Mouse (Mus musculus): ENCODE data around the gene Cyb561.

The Cyb561 gene

GRCm38 (mm10) chr11:105920836-105921235 is 32.3 kb downstream of the Cyb561 start:
- DNase-seq (ENCODE audit: low spot score), result no peak

- DNase-seq (ENCODE audit: low spot score), result no peak
Observed at GRCm38 (mm10) chr11:105920098-105920785, 32.9 kb downstream of the Cyb561 start.

DNA sequence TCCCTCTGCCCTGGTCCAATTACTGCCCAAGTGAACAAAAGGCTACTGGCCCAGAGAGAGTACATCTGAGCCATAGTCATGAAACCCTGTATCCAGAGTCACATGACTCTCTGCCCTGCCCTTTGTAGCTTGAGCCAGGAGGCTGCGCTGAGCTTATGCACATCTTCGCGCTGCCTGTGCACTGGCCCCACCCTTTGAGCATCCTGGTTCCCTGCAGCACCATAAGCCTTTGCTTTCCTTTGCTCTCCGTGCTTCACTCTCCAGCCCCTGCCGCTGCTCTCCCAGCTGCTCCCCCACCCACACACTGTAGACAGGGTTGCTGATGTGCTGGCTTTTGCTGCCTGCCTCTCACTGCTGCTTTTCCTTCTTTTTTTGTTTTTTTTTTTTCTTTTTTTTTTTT is 39.6 kb downstream of the Cyb561 start:
- no peak for DNase-seq (ENCODE audit: low spot score)

- DNase-seq (ENCODE audit: low spot score), result peak; percentile 78
Observed at GRCm38 (mm10) chr11:105911592-105912375, 41.4 kb downstream of the Cyb561 start.

GRCm38 (mm10) chr11:105911149-105911548 is 42.0 kb downstream of the Cyb561 start:
- no peak for DNase-seq (ENCODE audit: low spot score)

- no peak for DNase-seq (ENCODE audit: low spot score)
Observed at GRCm38 (mm10) chr11:105909617-105910016, 43.5 kb downstream of the Cyb561 start.

GRCm38 (mm10) chr11:105908926-105909325 is 44.2 kb downstream of the Cyb561 start:
- DNase-seq (ENCODE audit: low spot score), result no peak

GRCm38 (mm10) chr11:105907381-105907780 is 45.8 kb downstream of the Cyb561 start:
- no peak for DNase-seq (ENCODE audit: low spot score)

GRCm38 (mm10) chr11:105905529-105906213 is 47.5 kb downstream of the Cyb561 start:
- no peak for DNase-seq (ENCODE audit: low spot score)

- no peak for DNase-seq (ENCODE audit: low spot score)
Observed at GRCm38 (mm10) chr11:105902956-105903355, 50.2 kb downstream of the Cyb561 start.

DNA sequence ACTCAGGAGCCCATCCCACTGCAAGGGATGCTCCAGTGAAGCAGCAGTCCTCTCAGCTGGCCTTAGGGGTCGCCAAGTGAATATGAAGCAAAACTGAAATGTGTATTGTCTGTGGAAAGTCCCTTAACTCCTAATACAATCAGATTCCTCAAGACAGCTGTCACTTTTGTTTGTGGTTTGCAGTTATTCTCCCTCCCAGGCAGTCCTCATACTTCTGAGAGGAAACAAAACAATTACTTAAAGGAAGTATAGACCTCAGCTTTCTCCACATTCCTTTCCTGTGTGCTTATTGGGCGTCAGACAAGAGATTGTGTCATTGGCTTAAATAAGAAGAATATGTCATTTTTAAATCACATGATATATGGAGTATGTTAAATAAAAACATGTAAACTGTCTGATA is 51.6 kb downstream of the Cyb561 start:
- no peak for DNase-seq (ENCODE audit: low spot score)

GRCm38 (mm10) chr11:105899151-105899550 is 54.0 kb downstream of the Cyb561 start:
- DNase-seq (ENCODE audit: low spot score), result no peak

DNA sequence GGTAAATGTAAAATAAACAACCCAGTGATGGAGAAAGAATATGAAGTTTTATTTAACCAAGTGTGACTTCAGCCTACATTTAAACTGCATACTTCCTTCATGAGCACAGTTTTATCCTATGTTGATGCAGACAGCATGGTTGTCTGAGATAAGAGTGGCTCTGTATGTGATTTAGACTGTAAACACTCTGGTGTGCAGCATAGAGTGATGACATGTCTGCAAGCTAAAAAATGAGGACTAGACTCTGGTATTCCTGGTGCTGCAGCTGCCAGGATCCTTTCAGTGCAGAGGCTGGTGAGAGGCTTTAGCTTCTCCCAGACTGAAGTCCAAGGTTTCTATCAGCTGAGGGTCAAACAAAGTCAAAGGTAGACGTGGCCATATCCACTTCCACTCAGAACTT is 65.9 kb downstream of the Cyb561 start:
- DNase-seq (ENCODE audit: low spot score), result no peak

GRCm38 (mm10) chr11:105885558-105885957 is 67.6 kb downstream of the Cyb561 start:
- no peak for DNase-seq (ENCODE audit: low spot score)
